In the genomic region with DNA sequence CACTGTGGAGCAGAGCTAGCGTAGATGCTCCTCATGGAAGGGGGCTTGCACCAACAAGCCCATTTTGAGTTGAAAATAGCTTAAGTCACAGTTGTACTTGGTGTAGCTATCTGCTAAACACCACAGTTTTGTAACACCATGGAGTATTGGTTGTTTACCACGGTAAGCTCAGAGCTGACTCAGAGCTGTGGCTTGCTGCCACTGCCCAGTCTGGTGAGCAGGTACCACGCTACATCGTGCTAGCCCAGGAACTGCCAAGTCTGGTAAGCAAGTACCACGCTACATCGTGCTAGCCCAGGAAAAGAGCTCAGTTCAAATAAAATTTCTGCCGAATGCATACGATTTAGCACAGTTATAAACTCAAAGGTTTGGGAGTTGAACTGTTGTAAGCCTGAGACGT, we compare ENCODE assay signal across 18 mouse cellular contexts. TPM values are rescaled to one million over a fixed set of nuclear protein-coding genes. Genes with fewer than 3 reads are reported as not detected.
"Had no signal": no experiment of that assay in that cellular context is flagged by ENCODE, and none has a peak within 500 bp of the region (broad histone marks: within the 10 kb centered on the region; RNA-seq: fewer than 3 reads in every experiment).

No protein-coding gene starts in this region.

- H3K27me3 ChIP-seq: limb, embryonic 13.5 days; megakaryocyte, embryonic 14.5 days; midbrain, embryonic 15.5 days; neural tube, embryonic 12.5 days had no signal

- DNase-seq: kidney, adult 11 months; kidney, adult 9 months; kidney, postnatal 36 days; left cerebral cortex, postnatal 4 days; lung, adult 18-20 months; lung, postnatal 36 days; thymus, postnatal 4 days had no signal

- ATAC-seq: midbrain, embryonic 15.5 days had no signal

RNA-seq across cellular contexts. Expression of gene Adgrf4, which starts 10.1 kb away (rescaled TPM):
- total RNA-seq: liver, adult 2 months; monocyte, adult 5-6 weeks; neutrophil, adult 5-6 weeks had no signal
- polyA plus RNA-seq: intestine, embryonic 14.5 days; lung, embryonic 16.5 days; midbrain, embryonic 11.5 days; neural tube, embryonic 12.5 days had no signal

RNA-seq across cellular contexts. Expression of gene Adgrf2, which starts 39.8 kb away (rescaled TPM):
- total RNA-seq: monocyte, adult 5-6 weeks; neutrophil, adult 5-6 weeks had no signal
- polyA plus RNA-seq: intestine, embryonic 14.5 days; liver, embryonic 14.5 days; lung, embryonic 16.5 days; neural tube, embryonic 12.5 days had no signal
